Mouse (Mus musculus) megakaryocyte, embryonic 14.5 days (primary cell): ENCODE measurements around the gene Ece2. TPM values are rescaled to one million over a fixed set of nuclear protein-coding genes. Genes with fewer than 3 reads are reported as not detected.
A peak's percentile ranks its signal among the peaks of the same experiment; 100 is the strongest.

Experiments
- H3K27me3 ChIP-seq: replicated peaks from 2 replicates; pipeline ENCODE3; 2012; ENCODE audit warnings: inconsistent platforms
- H3K36me3 ChIP-seq: replicated peaks from 2 replicates; pipeline ENCODE3; 2012; ENCODE audit warnings: low read length, inconsistent platforms, mixed read lengths
- H3K4me1 ChIP-seq: 2 replicates; pipeline ENCODE4 v1.6.1; 2012; ENCODE audit warnings: inconsistent platforms
- H3K4me3 ChIP-seq: replicated peaks from 2 replicates; pipeline ENCODE3; 2012; ENCODE audit warnings: moderate library complexity, mild to moderate bottlenecking, inconsistent platforms
- H3K9me3 ChIP-seq: 2 replicates; pipeline ENCODE4 v1.6.1; 2012; ENCODE audit warnings: inconsistent platforms
- FLI1 ChIP-seq: IDR thresholded peaks from 2 replicates; pipeline ENCODE4 v1.6.1; 2012; ENCODE audit warnings: low read length, inconsistent platforms, mixed read lengths
- GATA1 ChIP-seq: IDR thresholded peaks from 3 replicates; pipeline ENCODE4 v1.6.1; 2012; ENCODE audit warnings: mixed read lengths, low read length, inconsistent platforms, borderline replicate concordance
- polyA plus RNA-seq: library from polyadenylated mRNA; stranded (reverse); fragments of >175 nt; gene quantifications from 2 replicates; pipeline ENCODE4 v1.2.3, GENCODE M21; 2012; ENCODE audit warnings: low replicate concordance; ENCODE audit not compliant: insufficient read depth

Gene Ece2
- polyA plus RNA-seq, 1 experiment, result not detected

- Histone ChIP-seq H3K9me3 (peaks cover 6% of the 10 kb centered on the region; the same call in 1 of the 2 replicates), H3K4me3 (no peak overlapping the region), H3K36me3 (peaks cover 57% of the 10 kb centered on the region), H3K4me1 (peaks cover 23% of the 10 kb centered on the region), H3K27me3 (peaks cover 16% of the 10 kb centered on the region)
- TF ChIP-seq GATA1, result no peak
- no peak for TF ChIP-seq FLI1
Measured at GRCm38 (mm10) chr16:20604705-20605104, 24.9 kb upstream of the Ece2 start.

- TF ChIP-seq FLI1, result no peak
- H3K9me3 ChIP-seq, result no peaks in the 10 kb centered on the region
- no peaks in the 10 kb centered on the region for H3K27me3 ChIP-seq
- H3K4me3 ChIP-seq, result peak overlapping the region; percentile 97
- peaks cover 43% of the 10 kb centered on the region for H3K4me1 ChIP-seq
- H3K36me3 ChIP-seq, result peaks cover 41% of the 10 kb centered on the region
Measured at GRCm38 (mm10) chr16:20610501-20611356, 18.9 kb upstream of the Ece2 start.

- no peak for TF ChIP-seq FLI1
- no peak for TF ChIP-seq GATA1
- Histone ChIP-seq H3K4me1 (peaks cover 37% of the 10 kb centered on the region), H3K27me3 (no peaks in the 10 kb centered on the region), H3K36me3 (peaks cover 32% of the 10 kb centered on the region), H3K4me3 (peak within 1 kb of the TSS; percentile 97), H3K9me3 (no peaks in the 10 kb centered on the region)
Measured at GRCm38 (mm10) chr16:20611357-20612227, 18.0 kb upstream of the Ece2 start, which contains the start of the genes Eef1akmt4, Gm49333 and Alg3. Eef1akmt4 (plus strand) TSS chr16:20611593. Gm49333 (plus strand) TSS chr16:20611610. Alg3 (minus strand) TSS chr16:20611735.

GRCm38 (mm10) chr16:20619541-20620398 lies 9.9 kb upstream of the Ece2 start:
- H3K27me3 ChIP-seq, result peaks cover 53% of the 10 kb centered on the region
- peak overlapping the region; percentile 92 for H3K4me3 ChIP-seq
- TF ChIP-seq FLI1, result no peak
- no peak for TF ChIP-seq GATA1
- peaks cover 15% of the 10 kb centered on the region for H3K36me3 ChIP-seq
- H3K4me1 ChIP-seq, result peaks cover 35% of the 10 kb centered on the region
- no peaks in the 10 kb centered on the region for H3K9me3 ChIP-seq

GRCm38 (mm10) chr16:20620399-20620735 lies 9.3 kb upstream of the Ece2 start:
- Histone ChIP-seq H3K9me3 (no peaks in the 10 kb centered on the region), H3K4me3 (peak overlapping the region; percentile 92), H3K27me3 (peaks cover 53% of the 10 kb centered on the region), H3K36me3 (peaks cover 15% of the 10 kb centered on the region), H3K4me1 (peaks cover 38% of the 10 kb centered on the region)
- TF ChIP-seq GATA1 (no peak), FLI1 (no peak)

GRCm38 (mm10) chr16:20620751-20621190 lies 8.9 kb upstream of the Ece2 start:
- Histone ChIP-seq H3K9me3 (0 out of 2 replicates have a peak, but pooled peaks cover 2% of the 10 kb centered on the region), H3K36me3 (peaks cover 15% of the 10 kb centered on the region), H3K4me3 (peak overlapping the region; percentile 92), H3K4me1 (peaks cover 42% of the 10 kb centered on the region), H3K27me3 (peaks cover 53% of the 10 kb centered on the region)
- TF ChIP-seq GATA1, result no peak
- TF ChIP-seq FLI1, result no peak

- Histone ChIP-seq H3K9me3 (0 out of 2 replicates have a peak, but pooled peaks cover 2% of the 10 kb centered on the region), H3K36me3 (peaks cover 15% of the 10 kb centered on the region), H3K4me3 (peak within 1 kb of the TSS; percentile 92), H3K4me1 (peaks cover 43% of the 10 kb centered on the region), H3K27me3 (peaks cover 55% of the 10 kb centered on the region)
- TF ChIP-seq GATA1 (no peak), FLI1 (no peak)
Measured at GRCm38 (mm10) chr16:20621191-20621990, 8.2 kb upstream of the Ece2 start, which contains the start of gene Camk2n2. Camk2n2 (minus strand) TSS chr16:20621287.

- H3K36me3 ChIP-seq, result peaks cover 15% of the 10 kb centered on the region
- TF ChIP-seq GATA1 (no peak), FLI1 (no peak)
- H3K4me1 ChIP-seq, result peaks cover 43% of the 10 kb centered on the region
- 0 out of 2 replicates have a peak, but pooled peaks cover 2% of the 10 kb centered on the region for H3K9me3 ChIP-seq
- peak overlapping the region; percentile 92 for H3K4me3 ChIP-seq
- peaks cover 61% of the 10 kb centered on the region for H3K27me3 ChIP-seq
Measured at GRCm38 (mm10) chr16:20621991-20622685, 7.5 kb upstream of the Ece2 start.
